Mouse (Mus musculus) erythroblast, embryonic 14.5 days (primary cell): ENCODE measurements at regions not wholly inside any gene's neighbourhood (a gene's known extent, or its start where the extent isn't known, plus 50 kb on each side); places are given as distances from the start of the nearest gene placed in this dataset.

Experiments
- GATA1 ChIP-seq: IDR thresholded peaks from 2 replicates; pipeline ENCODE4 v1.6.1; 2012; ENCODE audit warnings: low read length, inconsistent platforms, mixed read lengths
- TAL1 ChIP-seq: IDR thresholded peaks from 3 replicates; pipeline ENCODE4 v1.6.1; 2012; ENCODE audit warnings: low read length, inconsistent platforms, mixed read lengths

GRCm38 (mm10) chr10:117515777-117516501 is 113.4 kb upstream of the Cpm start:
- no peak for TF ChIP-seq TAL1
- TF ChIP-seq GATA1 = no peak
